ENCODE assay signal across 13 mouse cellular contexts in the genomic region with DNA sequence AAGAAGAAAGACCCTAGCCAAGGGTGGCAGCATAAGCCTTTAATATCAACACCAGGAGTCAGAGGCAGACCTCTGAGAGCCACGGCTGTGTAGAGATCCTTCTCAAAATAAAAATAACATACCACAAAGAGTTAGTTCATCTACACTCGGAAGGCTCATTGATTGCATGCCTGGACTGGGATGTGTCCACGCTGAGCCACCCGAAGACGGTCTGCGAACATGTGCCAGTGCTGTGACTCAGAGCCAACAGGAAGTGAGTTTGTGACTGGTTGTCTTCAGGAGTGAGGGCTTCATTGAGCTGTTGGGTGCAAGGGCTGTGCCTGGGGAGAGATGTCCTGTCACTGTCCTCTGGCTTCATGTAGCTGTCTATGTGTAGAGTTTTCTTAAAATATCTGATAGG.
"Had no signal": no experiment of that assay in that cellular context is flagged by ENCODE, and none has a peak within 500 bp of the region (broad histone marks: within the 10 kb centered on the region; RNA-seq: fewer than 3 reads in every experiment).

No protein-coding gene starts in this region.

- H3K4me1 ChIP-seq: liver, embryonic 15.5 days; midbrain, embryonic 12.5 days had no signal

- H3K27ac ChIP-seq: layer of hippocampus, adult 2 months; limb, embryonic 13.5 days; liver, embryonic 15.5 days; midbrain, embryonic 12.5 days; stomach, postnatal 0 days had no signal

- DNase-seq: kidney, adult 8-10 months; kidney, postnatal 10 days; kidney, postnatal 4 days; left cerebral cortex, postnatal 4 days; lung, adult 2 months; right cerebral cortex, adult 18-20 months; thymus, postnatal 4 days had no signal

- H3K9me3 ChIP-seq: limb, embryonic 13.5 days; liver, embryonic 15.5 days; midbrain, embryonic 12.5 days had no signal

- H3K4me2 ChIP-seq: limb, embryonic 13.5 days; liver, embryonic 15.5 days; midbrain, embryonic 12.5 days had no signal

- H3K27me3 ChIP-seq: limb, embryonic 13.5 days; liver, embryonic 15.5 days; midbrain, embryonic 12.5 days had no signal

- ATAC-seq: lung, postnatal 0 days had no signal

- H3K4me3 ChIP-seq: layer of hippocampus, adult 2 months; limb, embryonic 13.5 days; liver, embryonic 15.5 days; midbrain, embryonic 12.5 days had no signal

- H3K9ac ChIP-seq: limb, embryonic 13.5 days; liver, embryonic 15.5 days; midbrain, embryonic 12.5 days had no signal
